Mouse (Mus musculus): ENCODE data around the gene Stat3. TPM values are rescaled to one million over a fixed set of nuclear protein-coding genes. Genes with fewer than 3 reads are reported as not detected.

Gene Stat3
- polyA plus RNA-seq, 1 experiment from 2014 or later, result 24.6 TPM

DNA sequence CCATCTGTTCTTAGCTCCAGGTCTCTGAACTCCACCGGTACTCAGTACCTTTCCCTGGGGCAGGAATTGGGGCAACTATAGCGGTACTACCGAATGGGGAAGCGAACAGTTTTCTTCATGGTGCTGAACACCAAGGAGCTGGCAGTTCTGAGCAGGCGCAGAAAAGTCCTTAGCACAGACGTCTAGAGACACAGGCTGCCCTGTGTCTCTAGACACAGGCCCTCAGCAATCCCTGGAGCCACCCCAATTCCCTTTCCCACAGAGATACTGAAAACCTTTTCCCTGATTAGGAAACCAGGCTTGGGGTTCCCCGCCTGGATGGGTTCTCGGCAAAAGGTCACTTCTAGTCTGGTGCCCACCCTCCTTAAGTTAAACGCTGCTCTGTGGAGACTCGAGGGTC is 32.1 kb upstream of the Stat3 start:
- no peaks in the 10 kb centered on the region for H3K36me3 ChIP-seq (ENCODE audit: poor library complexity, severe bottlenecking)
- H3K27ac ChIP-seq, result no peak overlapping the region
- H3K4me3 ChIP-seq, result no peak overlapping the region
- H3K4me1 ChIP-seq, result peaks cover 16% of the 10 kb centered on the region
- H3K9ac ChIP-seq, result no peak overlapping the region
- no peak overlapping the region for H3K4me2 ChIP-seq
- peaks cover 75% of the 10 kb centered on the region for H3K27me3 ChIP-seq
- 68% methylated on average over 10 of the region's 10 CpGs for WGBS
- no peaks in the 10 kb centered on the region for H3K9me3 ChIP-seq (replicated peaks)
- ATAC-seq, result no peak

GRCm38 (mm10) chr11:100970557-100970937 is 31.2 kb upstream of the Stat3 start, which contains the start of gene Cavin1:
TSS of gene Cavin1 (minus strand) at chr11:100970887.
- Histone ChIP-seq H3K4me3 (peak within 1 kb of the TSS; percentile 36), H3K9me3 (replicated peaks) (no peaks in the 10 kb centered on the region), H3K36me3 (ENCODE audit: poor library complexity, severe bottlenecking) (no peaks in the 10 kb centered on the region), H3K4me1 (peaks cover 16% of the 10 kb centered on the region), H3K27ac (no peak within 1 kb of the TSS), H3K27me3 (peaks cover 83% of the 10 kb centered on the region), H3K9ac (peak within 1 kb of the TSS; percentile 35), H3K4me2 (peak within 1 kb of the TSS; percentile 55)
- peak; percentile 36; the same call in 1 of the 2 replicates for ATAC-seq
- 2% methylated on average over 20 of the region's 20 CpGs for WGBS

DNA sequence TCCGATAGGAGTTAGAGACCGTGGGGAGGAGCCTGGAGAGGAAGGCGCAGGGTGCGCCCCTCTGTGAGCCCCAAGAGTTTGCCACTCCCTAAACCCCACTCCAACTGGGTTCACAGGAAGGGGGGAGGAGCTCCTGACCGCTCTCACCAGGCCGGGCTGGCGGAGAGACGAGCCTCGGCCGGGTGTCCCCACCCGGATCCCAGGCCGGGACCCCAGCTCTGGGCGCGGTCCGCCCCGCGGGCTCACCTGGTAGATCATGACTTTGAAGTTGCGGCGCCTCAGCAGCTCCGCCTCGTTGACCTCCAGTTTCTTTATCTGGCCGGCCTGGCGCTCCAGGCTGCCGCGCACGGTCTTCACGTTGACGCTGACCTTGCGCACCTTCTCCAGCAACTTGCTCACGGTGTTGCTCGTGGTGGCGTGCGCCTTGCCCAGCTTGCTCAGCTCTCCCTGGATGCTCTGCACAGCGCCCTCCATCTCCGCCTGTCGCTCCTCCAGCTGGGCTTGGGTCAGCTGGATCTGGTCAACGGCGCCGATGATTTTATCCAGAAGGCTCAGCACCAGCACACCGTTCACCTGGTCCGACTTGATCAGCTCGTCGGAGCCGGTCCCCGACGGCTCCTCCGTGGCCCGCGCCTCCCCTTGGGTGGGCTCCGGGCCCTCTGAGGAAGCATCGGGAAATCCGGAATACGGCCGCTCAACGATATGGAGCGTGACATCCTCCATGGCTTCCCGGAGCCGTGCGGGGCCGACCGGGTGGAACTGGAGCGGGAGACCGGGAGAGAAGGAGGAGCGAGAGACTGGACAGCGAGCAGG is 30.6 kb upstream of the Stat3 start:
- Histone ChIP-seq H3K9ac (peak overlapping the region; percentile 35), H3K4me3 (peak overlapping the region; percentile 36), H3K27ac (no peak overlapping the region), H3K4me1 (peaks cover 16% of the 10 kb centered on the region), H3K4me2 (peak overlapping the region; percentile 55), H3K27me3 (peaks cover 88% of the 10 kb centered on the region), H3K9me3 (replicated peaks) (no peaks in the 10 kb centered on the region), H3K36me3 (ENCODE audit: poor library complexity, severe bottlenecking) (no peaks in the 10 kb centered on the region)
- WGBS, result 1% methylated on average over 65 of the region's 65 CpGs
- ATAC-seq, result no peak

DNA sequence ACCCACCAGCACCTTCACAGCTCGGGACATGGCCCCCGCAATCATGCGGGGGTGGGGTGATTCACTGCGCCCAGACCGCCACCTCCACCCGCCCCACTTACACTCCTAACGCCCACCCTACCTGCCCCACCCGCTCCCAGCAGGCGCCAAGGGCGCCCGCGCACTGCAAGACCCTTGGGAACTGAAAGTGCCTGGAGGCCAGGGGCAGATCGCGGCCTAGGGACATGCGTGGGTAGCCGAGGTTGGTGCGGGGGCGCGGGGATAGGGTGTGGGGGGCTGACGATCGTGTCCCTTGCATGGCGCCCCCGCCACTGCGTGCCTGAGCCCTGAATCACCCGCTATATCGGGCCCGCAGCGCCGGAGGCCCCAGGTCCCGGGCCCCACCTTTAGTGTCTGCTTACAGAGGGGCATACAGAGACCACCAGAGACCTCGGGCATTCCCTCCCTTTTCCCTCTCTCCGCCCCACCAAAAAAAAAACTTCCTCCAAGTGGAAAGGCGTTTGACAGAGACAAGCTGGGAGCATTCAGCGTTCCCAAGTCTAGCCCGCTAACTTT is 29.9 kb upstream of the Stat3 start:
- Histone ChIP-seq H3K4me1 (peaks cover 16% of the 10 kb centered on the region), H3K4me2 (peak overlapping the region; percentile 55), H3K27ac (no peak overlapping the region), H3K36me3 (ENCODE audit: poor library complexity, severe bottlenecking) (no peaks in the 10 kb centered on the region), H3K4me3 (peak overlapping the region; percentile 36), H3K27me3 (peaks cover 84% of the 10 kb centered on the region), H3K9ac (peak overlapping the region; percentile 35; the same call in 1 of the 2 replicates), H3K9me3 (replicated peaks) (no peaks in the 10 kb centered on the region)
- 8% methylated on average over 35 of the region's 35 CpGs for WGBS
- ATAC-seq, result no peak

DNA sequence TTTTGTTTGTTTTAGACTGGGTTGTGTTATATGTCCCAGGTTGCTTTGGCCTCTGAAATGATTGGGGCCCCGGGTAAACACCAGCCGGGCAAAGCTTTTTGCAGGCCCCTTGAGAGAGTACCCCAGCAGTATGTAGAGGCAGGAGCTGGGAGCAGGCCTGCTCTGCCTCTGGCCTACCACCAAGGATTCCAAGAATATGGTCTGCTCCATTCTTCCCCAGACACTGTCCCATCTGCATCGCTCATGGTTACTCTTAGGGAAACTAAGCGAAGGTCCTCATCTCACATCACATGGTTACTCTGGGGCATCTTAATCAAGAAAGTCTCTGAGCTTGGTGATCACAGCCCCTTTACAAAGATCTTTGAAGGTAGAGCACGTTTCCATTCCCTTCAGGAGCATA is 29.2 kb upstream of the Stat3 start:
- Histone ChIP-seq H3K27me3 (peaks cover 80% of the 10 kb centered on the region), H3K4me1 (peaks cover 16% of the 10 kb centered on the region), H3K9me3 (replicated peaks) (no peaks in the 10 kb centered on the region), H3K4me2 (no peak overlapping the region), H3K4me3 (0 out of 2 replicates have a peak overlapping the region, but pooled peaks have one; percentile 36), H3K27ac (no peak overlapping the region), H3K9ac (no peak overlapping the region), H3K36me3 (ENCODE audit: poor library complexity, severe bottlenecking) (no peaks in the 10 kb centered on the region)
- 82% methylated on average over 5 of the region's 5 CpGs for WGBS
- ATAC-seq, result no peak

- H3K9me3 ChIP-seq (replicated peaks), result no peaks in the 10 kb centered on the region
- 87% methylated on average over 5 of the region's 5 CpGs for WGBS
- H3K27ac ChIP-seq, result no peak overlapping the region
- peaks cover 16% of the 10 kb centered on the region for H3K4me1 ChIP-seq
- no peaks in the 10 kb centered on the region for H3K36me3 ChIP-seq (ENCODE audit: poor library complexity, severe bottlenecking)
- no peak overlapping the region for H3K4me2 ChIP-seq
- peaks cover 75% of the 10 kb centered on the region for H3K27me3 ChIP-seq
- H3K9ac ChIP-seq, result no peak overlapping the region
- ATAC-seq, result no peak
- no peak overlapping the region for H3K4me3 ChIP-seq
These were observed 28.6 kb upstream of the Stat3 start for GRCm38 (mm10) chr11:100967881-100968420.

DNA sequence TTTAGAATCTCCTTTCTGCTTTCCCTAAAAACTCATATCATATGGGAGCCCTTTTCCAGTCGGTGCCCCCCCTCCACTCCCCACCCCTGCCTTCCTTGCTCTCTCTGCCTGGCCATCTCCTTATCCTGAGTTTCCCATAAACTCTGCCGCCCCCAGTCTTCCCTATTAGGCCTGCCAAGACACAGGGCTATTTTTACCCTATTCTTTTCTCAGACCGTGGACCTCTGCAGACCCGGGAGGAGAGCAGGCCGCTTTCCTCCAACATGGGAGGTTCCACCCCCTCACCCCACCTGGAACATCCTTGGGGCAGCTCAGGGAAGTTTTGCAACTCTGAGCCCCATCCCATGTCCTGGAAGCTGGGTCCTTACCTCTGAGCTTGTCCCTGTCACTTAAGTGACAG is 28.0 kb upstream of the Stat3 start:
- no peaks in the 10 kb centered on the region for H3K9me3 ChIP-seq (replicated peaks)
- peaks cover 16% of the 10 kb centered on the region for H3K4me1 ChIP-seq
- peaks cover 72% of the 10 kb centered on the region for H3K27me3 ChIP-seq
- no peak overlapping the region for H3K4me3 ChIP-seq
- H3K4me2 ChIP-seq, result no peak overlapping the region
- ATAC-seq, result no peak
- WGBS, result 68% methylated on average over 5 of the region's 5 CpGs
- no peak overlapping the region for H3K9ac ChIP-seq
- H3K27ac ChIP-seq, result no peak overlapping the region
- H3K36me3 ChIP-seq (ENCODE audit: poor library complexity, severe bottlenecking), result no peaks in the 10 kb centered on the region

DNA sequence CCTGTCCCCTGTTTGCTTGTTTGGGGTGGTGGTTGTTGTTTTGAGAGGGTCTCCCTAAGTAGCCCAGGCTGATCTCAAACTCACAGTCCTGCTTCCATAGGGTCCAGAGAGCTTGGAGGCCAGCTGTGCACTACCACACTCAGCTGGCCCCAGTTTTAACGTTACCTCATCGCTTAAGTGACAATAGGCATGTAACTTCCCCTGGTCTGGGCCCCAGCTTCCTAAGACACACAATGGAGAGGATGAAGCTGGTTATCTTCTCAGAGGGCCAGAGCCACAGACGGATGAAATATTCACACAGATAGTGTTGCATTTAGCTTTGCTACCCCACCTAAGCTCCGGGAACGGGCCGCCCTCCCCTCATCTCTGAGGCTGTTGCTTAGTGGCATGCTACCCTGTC is 26.4 kb upstream of the Stat3 start:
- no peak for ATAC-seq
- 73% methylated on average over 6 of the region's 6 CpGs for WGBS
- Histone ChIP-seq H3K36me3 (ENCODE audit: poor library complexity, severe bottlenecking) (no peaks in the 10 kb centered on the region), H3K27me3 (peaks cover 60% of the 10 kb centered on the region), H3K4me2 (no peak overlapping the region), H3K9ac (no peak overlapping the region), H3K4me1 (peaks cover 16% of the 10 kb centered on the region), H3K4me3 (no peak overlapping the region), H3K9me3 (replicated peaks) (no peaks in the 10 kb centered on the region), H3K27ac (no peak overlapping the region)

GRCm38 (mm10) chr11:100964901-100965542 is 25.7 kb upstream of the Stat3 start:
- no peaks in the 10 kb centered on the region for H3K36me3 ChIP-seq (ENCODE audit: poor library complexity, severe bottlenecking)
- no peaks in the 10 kb centered on the region for H3K9me3 ChIP-seq (replicated peaks)
- no peak overlapping the region for H3K4me3 ChIP-seq
- ATAC-seq, result no peak
- H3K27ac ChIP-seq, result no peak overlapping the region
- H3K27me3 ChIP-seq, result peaks cover 56% of the 10 kb centered on the region
- no peak overlapping the region for H3K4me2 ChIP-seq
- no peak overlapping the region for H3K9ac ChIP-seq
- WGBS, result 81% methylated on average over 6 of the region's 6 CpGs
- H3K4me1 ChIP-seq, result peaks cover 10% of the 10 kb centered on the region

DNA sequence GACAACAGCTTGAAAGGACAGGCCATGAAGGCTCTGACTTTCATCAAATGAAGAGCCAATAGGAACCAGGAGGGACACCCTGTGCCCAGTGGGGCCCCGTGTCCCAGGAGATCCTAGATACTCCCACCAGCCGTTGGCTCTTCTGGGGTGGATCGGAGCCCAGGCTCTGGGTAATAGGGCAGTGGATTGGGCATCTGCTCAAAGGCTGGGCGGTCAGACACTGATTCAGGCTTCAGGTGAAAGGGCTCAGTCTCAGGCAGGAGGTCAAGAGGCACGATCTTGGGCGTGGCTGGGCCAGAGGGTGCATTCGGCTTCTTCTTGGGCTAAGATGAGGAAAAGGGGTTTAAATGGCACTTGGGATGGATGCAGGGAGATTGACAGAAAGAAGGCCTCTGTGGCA is 24.8 kb upstream of the Stat3 start:
- no peak overlapping the region for H3K27ac ChIP-seq
- no peak overlapping the region for H3K4me3 ChIP-seq
- no peak overlapping the region for H3K9ac ChIP-seq
- peaks cover 4% of the 10 kb centered on the region for H3K4me1 ChIP-seq
- no peaks in the 10 kb centered on the region for H3K36me3 ChIP-seq (ENCODE audit: poor library complexity, severe bottlenecking)
- H3K4me2 ChIP-seq, result no peak overlapping the region
- H3K27me3 ChIP-seq, result peaks cover 56% of the 10 kb centered on the region
- no peaks in the 10 kb centered on the region for H3K9me3 ChIP-seq (replicated peaks)
- ATAC-seq, result no peak
- WGBS, result 83% methylated on average over 7 of the region's 7 CpGs

- Histone ChIP-seq H3K9me3 (replicated peaks) (no peaks in the 10 kb centered on the region), H3K4me3 (no peak overlapping the region), H3K9ac (no peak overlapping the region), H3K4me2 (no peak overlapping the region), H3K27me3 (peaks cover 56% of the 10 kb centered on the region), H3K4me1 (peaks cover 8% of the 10 kb centered on the region), H3K36me3 (ENCODE audit: poor library complexity, severe bottlenecking) (no peaks in the 10 kb centered on the region), H3K27ac (no peak overlapping the region)
- 80% methylated on average over 9 of the region's 9 CpGs for WGBS
- ATAC-seq, result no peak
These were observed 24.3 kb upstream of the Stat3 start for GRCm38 (mm10) chr11:100963647-100964046.

DNA sequence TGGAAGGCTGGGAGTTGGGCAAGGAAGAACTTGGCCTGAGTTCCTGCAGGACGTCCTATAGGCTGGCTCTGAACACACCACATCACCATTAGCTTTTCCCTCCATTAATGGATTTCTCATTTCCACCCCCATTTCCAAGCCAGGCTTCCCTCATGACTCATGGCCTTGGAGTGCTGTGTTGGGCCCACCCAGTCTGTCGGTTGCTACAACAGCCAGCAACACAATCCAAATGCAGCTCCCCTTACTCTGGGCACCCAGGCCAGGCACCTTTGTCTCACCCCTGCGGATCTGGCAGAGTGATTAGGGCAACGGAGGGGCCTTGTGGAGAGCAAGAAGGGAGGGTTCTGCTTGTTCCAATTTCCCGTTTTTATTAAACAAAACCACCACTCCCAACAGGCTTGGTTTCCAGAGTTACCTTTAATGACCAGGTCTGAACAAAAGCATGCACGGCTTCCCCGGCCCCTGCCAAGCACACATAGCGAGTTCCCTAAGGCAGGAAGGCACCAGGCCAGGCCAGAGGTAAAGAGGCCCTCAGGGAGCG is 23.1 kb upstream of the Stat3 start:
- Histone ChIP-seq H3K4me3 (no peak overlapping the region), H3K27me3 (peaks cover 56% of the 10 kb centered on the region), H3K4me1 (peaks cover 11% of the 10 kb centered on the region), H3K36me3 (ENCODE audit: poor library complexity, severe bottlenecking) (no peaks in the 10 kb centered on the region), H3K27ac (no peak overlapping the region), H3K4me2 (no peak overlapping the region), H3K9me3 (replicated peaks) (no peaks in the 10 kb centered on the region), H3K9ac (no peak overlapping the region)
- 59% methylated on average over 9 of the region's 9 CpGs for WGBS
- no peak for ATAC-seq
